Mouse (Mus musculus): ENCODE measurements around the gene Pax3. TPM values are rescaled to one million over a fixed set of nuclear protein-coding genes. Genes with fewer than 3 reads are reported as not detected.
A peak's percentile ranks its signal among the peaks of the same experiment; 100 is the strongest.

Gene Pax3
- polyA plus RNA-seq, 1 experiment from 2014 or later, result 49.2 TPM

- Histone ChIP-seq H3K27ac (ENCODE audit: low read depth, low read length) (peak overlapping the region; percentile 18; the same call in 1 of the 2 replicates), H3K4me1 (replicated peaks; ENCODE audit: control insufficient read depth, insufficient read depth, low read length) (peaks cover 5% of the 10 kb centered on the region; the same call in 1 of the 2 replicates), H3K27me3 (ENCODE audit: control insufficient read depth, insufficient read depth, low read length) (peaks cover 24% of the 10 kb centered on the region), H3K36me3 (ENCODE audit: control insufficient read depth, insufficient read depth, low read length) (no peaks in the 10 kb centered on the region), H3K9me3 (ENCODE audit: control insufficient read depth, low read length) (no peaks in the 10 kb centered on the region), H3K9ac (ENCODE audit: low read depth, low read length) (no peak overlapping the region), H3K4me3 (ENCODE audit: low read depth, low read length) (no peak overlapping the region), H3K4me2 (replicated peaks; ENCODE audit: low read depth, low read length) (no peak overlapping the region)
- DNase-seq (ENCODE audit: low spot score) (no peak), ATAC-seq (ENCODE audit: low FRiP score) (no peak)
- 27% methylated on average over 6 of the region's 6 CpGs for WGBS
Measured at GRCm38 (mm10) chr1:78142912-78143311, 54.0 kb downstream of the Pax3 start.

GRCm38 (mm10) chr1:78141741-78142501, 55.0 kb downstream of the Pax3 start:
- Histone ChIP-seq H3K27ac (ENCODE audit: low read depth, low read length) (no peak overlapping the region; the same call in 1 of the 2 replicates), H3K27me3 (ENCODE audit: control insufficient read depth, insufficient read depth, low read length) (peaks cover 27% of the 10 kb centered on the region), H3K36me3 (ENCODE audit: control insufficient read depth, insufficient read depth, low read length) (no peaks in the 10 kb centered on the region), H3K9me3 (ENCODE audit: control insufficient read depth, low read length) (no peaks in the 10 kb centered on the region), H3K4me3 (ENCODE audit: low read depth, low read length) (no peak overlapping the region), H3K4me1 (replicated peaks; ENCODE audit: control insufficient read depth, insufficient read depth, low read length) (peaks cover 5% of the 10 kb centered on the region; the same call in 1 of the 2 replicates), H3K9ac (ENCODE audit: low read depth, low read length) (no peak overlapping the region), H3K4me2 (replicated peaks; ENCODE audit: low read depth, low read length) (no peak overlapping the region)
- DNase-seq (ENCODE audit: low spot score) (peak; percentile 74), ATAC-seq (ENCODE audit: low FRiP score) (peak; percentile 70)
- 10% methylated on average over 9 of the region's 9 CpGs for WGBS

DNA sequence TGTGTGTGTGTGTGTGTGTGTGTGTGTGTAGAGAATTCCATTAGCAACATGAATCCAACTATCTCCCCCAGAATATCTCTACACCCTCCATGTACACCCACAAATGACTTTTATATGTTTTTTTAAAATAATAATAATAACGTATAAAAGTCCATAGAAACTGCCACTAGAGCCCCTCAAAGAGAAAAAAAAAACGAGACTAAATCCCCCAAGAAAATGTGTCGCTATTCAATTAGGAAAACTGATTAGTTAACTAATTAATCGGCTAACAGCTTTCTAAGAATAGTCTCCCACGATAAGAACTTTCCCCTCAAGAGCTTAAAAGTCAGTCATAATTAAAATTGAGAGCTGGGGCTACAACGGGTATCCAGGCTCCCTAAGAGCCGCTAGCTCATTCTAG, 55.6 kb downstream of the Pax3 start:
- Histone ChIP-seq H3K27ac (ENCODE audit: low read depth, low read length) (no peak overlapping the region; the same call in 1 of the 2 replicates), H3K4me2 (replicated peaks; ENCODE audit: low read depth, low read length) (no peak overlapping the region)
- WGBS, result 8% methylated on average over 7 of the region's 7 CpGs

DNA sequence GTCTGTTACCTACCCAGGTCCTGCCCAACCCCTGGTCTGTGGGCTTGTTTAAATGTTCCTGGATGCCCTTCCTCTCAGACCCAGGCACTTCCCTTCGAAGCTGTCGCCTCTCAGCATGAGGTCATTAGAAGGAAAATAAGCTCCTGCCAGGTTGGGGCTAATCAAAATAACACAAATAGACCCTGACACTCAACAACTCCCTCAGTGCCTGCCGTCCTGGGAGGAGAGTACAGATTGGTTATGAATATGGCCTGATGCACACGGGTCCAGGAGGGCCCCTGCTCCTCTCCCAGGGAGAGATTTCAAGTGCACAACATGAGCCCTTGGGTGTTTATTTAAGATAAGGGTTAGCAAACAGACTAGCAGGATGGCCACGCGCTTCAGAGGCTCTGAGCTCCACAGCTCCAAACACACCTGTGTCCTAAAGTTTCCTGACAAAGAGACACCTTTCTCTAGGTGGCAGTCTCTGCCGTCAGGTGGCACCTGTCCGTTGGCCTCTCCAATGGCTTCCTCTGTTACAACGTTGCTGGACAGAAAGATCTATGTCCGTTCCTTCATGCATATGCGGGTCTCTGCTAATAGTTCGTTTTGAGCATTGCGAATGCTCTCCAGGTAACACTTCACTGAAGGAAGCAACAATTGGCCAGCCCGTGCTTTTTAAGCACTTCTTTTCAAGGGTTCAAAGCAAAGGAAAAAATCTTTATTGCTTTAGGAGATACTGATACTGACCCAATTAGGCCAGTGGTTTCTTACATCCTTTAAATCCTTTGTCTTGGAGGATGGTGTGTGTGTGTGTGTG, 56.2 kb downstream of the Pax3 start:
- Histone ChIP-seq H3K36me3 (ENCODE audit: control insufficient read depth, insufficient read depth, low read length) (no peaks in the 10 kb centered on the region), H3K4me2 (replicated peaks; ENCODE audit: low read depth, low read length) (no peak overlapping the region), H3K9ac (ENCODE audit: low read depth, low read length) (no peak overlapping the region), H3K9me3 (ENCODE audit: control insufficient read depth, low read length) (no peaks in the 10 kb centered on the region), H3K4me3 (ENCODE audit: low read depth, low read length) (no peak overlapping the region), H3K27ac (ENCODE audit: low read depth, low read length) (peak overlapping the region; percentile 24; the same call in 1 of the 2 replicates), H3K4me1 (replicated peaks; ENCODE audit: control insufficient read depth, insufficient read depth, low read length) (peaks cover 5% of the 10 kb centered on the region; the same call in 1 of the 2 replicates), H3K27me3 (ENCODE audit: control insufficient read depth, insufficient read depth, low read length) (peaks cover 24% of the 10 kb centered on the region)
- DNase-seq (ENCODE audit: low spot score) (peak; percentile 71), ATAC-seq (ENCODE audit: low FRiP score) (peak; percentile 44)
- 2% methylated on average over 14 of the region's 14 CpGs for WGBS

More for the DNA sequence above, 55.6 kb downstream of the Pax3 start:
- peaks cover 23% of the 10 kb centered on the region for H3K27me3 ChIP-seq (ENCODE audit: control insufficient read depth, insufficient read depth, low read length)
- no peak overlapping the region for H3K4me3 ChIP-seq (ENCODE audit: low read depth, low read length)
- H3K9ac ChIP-seq (ENCODE audit: low read depth, low read length), result no peak overlapping the region
- H3K36me3 ChIP-seq (ENCODE audit: control insufficient read depth, insufficient read depth, low read length), result no peaks in the 10 kb centered on the region
- no peak for DNase-seq (ENCODE audit: low spot score)
- H3K4me1 ChIP-seq (replicated peaks; ENCODE audit: control insufficient read depth, insufficient read depth, low read length), result peaks cover 5% of the 10 kb centered on the region; the same call in 1 of the 2 replicates
- H3K9me3 ChIP-seq (ENCODE audit: control insufficient read depth, low read length), result no peaks in the 10 kb centered on the region
- ATAC-seq (ENCODE audit: low FRiP score), result no peak

DNA sequence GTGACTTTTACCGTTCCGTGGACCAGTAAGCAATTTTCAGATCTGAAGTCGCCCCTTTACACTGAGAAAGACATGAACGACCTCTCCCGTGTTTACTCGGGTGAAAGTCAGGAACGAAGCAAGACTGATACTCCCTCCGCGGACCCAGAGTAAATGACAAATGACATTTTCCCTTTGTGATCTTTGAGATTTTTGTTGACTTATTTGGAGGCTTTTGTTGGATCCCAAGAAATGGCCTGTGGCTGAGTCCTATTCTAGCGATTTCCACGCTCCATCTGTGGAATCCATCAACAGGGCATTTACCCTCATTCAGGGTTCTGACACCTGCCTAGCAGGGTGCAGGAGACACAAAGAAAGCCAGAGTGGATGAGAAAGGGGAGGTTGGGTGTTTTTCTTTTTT, 57.6 kb downstream of the Pax3 start:
- H3K27ac ChIP-seq (ENCODE audit: low read depth, low read length), result peak overlapping the region; percentile 61
- peaks cover 26% of the 10 kb centered on the region for H3K27me3 ChIP-seq (ENCODE audit: control insufficient read depth, insufficient read depth, low read length)
- H3K36me3 ChIP-seq (ENCODE audit: control insufficient read depth, insufficient read depth, low read length), result no peaks in the 10 kb centered on the region
- H3K9ac ChIP-seq (ENCODE audit: low read depth, low read length), result no peak overlapping the region
- H3K4me1 ChIP-seq (replicated peaks; ENCODE audit: control insufficient read depth, insufficient read depth, low read length), result peaks cover 5% of the 10 kb centered on the region; the same call in 1 of the 2 replicates
- H3K4me2 ChIP-seq (replicated peaks; ENCODE audit: low read depth, low read length), result no peak overlapping the region; the same call in 1 of the 2 replicates
- 0% methylated on average over 11 of the region's 11 CpGs for WGBS
- H3K4me3 ChIP-seq (ENCODE audit: low read depth, low read length), result no peak overlapping the region
- ATAC-seq (ENCODE audit: low FRiP score), result peak; percentile 87
- H3K9me3 ChIP-seq (ENCODE audit: control insufficient read depth, low read length), result no peaks in the 10 kb centered on the region
- DNase-seq (ENCODE audit: low spot score), result peak; percentile 64

DNA sequence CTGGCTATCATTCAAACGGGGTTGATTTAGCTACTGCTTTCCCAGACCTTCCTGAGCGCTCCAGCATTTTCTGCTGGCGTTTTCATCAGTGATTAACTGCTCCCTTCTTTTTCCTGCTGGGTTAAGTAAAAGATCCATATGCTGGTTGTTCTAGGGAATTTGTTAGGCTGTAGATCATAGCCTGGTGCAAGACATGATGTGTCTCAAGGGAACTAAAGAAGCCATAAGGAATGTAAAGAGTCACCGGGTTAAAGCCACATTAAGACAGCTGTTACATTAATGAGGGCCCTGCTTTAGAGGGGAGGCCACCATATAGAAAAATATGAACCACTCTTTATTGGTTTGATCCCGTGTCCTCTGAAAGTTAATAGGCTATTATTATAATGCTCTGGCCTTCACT, 67.7 kb downstream of the Pax3 start:
- ATAC-seq (ENCODE audit: low FRiP score), result no peak
- WGBS, result 41% methylated on average over 5 of the region's 5 CpGs
- H3K9me3 ChIP-seq (ENCODE audit: control insufficient read depth, low read length), result no peaks in the 10 kb centered on the region

GRCm38 (mm10) chr1:78119899-78120560, 76.9 kb downstream of the Pax3 start:
- 21% methylated on average over 10 of the region's 10 CpGs for WGBS
- no peak overlapping the region for H3K27ac ChIP-seq (ENCODE audit: low read depth, low read length)

More for the DNA sequence above, 67.7 kb downstream of the Pax3 start:
- Histone ChIP-seq H3K36me3 (ENCODE audit: control insufficient read depth, insufficient read depth, low read length) (0 out of 2 replicates have a peak, but pooled peaks cover 2% of the 10 kb centered on the region), H3K4me2 (replicated peaks; ENCODE audit: low read depth, low read length) (no peak overlapping the region), H3K27me3 (ENCODE audit: control insufficient read depth, insufficient read depth, low read length) (peaks cover 12% of the 10 kb centered on the region), H3K9ac (ENCODE audit: low read depth, low read length) (no peak overlapping the region), H3K27ac (ENCODE audit: low read depth, low read length) (no peak overlapping the region), H3K4me1 (replicated peaks; ENCODE audit: control insufficient read depth, insufficient read depth, low read length) (no peaks in the 10 kb centered on the region), H3K4me3 (ENCODE audit: low read depth, low read length) (no peak overlapping the region)
- no peak for DNase-seq (ENCODE audit: low spot score)

DNA sequence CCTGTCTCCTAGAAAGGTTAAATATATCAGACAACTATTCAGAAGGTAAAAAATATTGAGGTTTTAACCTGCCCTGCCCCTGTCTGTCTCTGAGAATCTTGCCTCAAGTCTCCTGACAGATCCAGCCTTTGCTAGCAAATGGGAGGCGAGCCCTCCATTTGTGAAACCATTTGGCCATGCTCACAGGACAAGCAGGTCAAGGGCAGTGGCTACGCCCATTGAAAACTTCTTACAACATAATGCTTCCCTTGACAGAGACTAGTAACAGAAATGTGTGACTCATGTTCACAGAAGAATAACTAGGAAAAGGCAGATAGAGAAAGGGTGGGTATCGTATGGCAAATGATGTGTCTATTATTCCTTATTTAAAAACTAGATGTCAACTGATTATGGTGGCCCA, 80.9 kb downstream of the Pax3 start:
- WGBS, result 75% methylated on average over 3 of the region's 3 CpGs
- Histone ChIP-seq H3K27me3 (ENCODE audit: control insufficient read depth, insufficient read depth, low read length) (no peaks in the 10 kb centered on the region), H3K4me1 (replicated peaks; ENCODE audit: control insufficient read depth, insufficient read depth, low read length) (0 out of 2 replicates have a peak, but pooled peaks cover 2% of the 10 kb centered on the region), H3K4me3 (ENCODE audit: low read depth, low read length) (no peak overlapping the region), H3K9me3 (ENCODE audit: control insufficient read depth, low read length) (no peaks in the 10 kb centered on the region), H3K4me2 (replicated peaks; ENCODE audit: low read depth, low read length) (no peak overlapping the region), H3K27ac (ENCODE audit: low read depth, low read length) (no peak overlapping the region), H3K9ac (ENCODE audit: low read depth, low read length) (no peak overlapping the region), H3K36me3 (ENCODE audit: control insufficient read depth, insufficient read depth, low read length) (no peaks in the 10 kb centered on the region)
- DNase-seq (ENCODE audit: low spot score) (no peak), ATAC-seq (ENCODE audit: low FRiP score) (no peak)

More at GRCm38 (mm10) chr1:78119899-78120560, 76.9 kb downstream of the Pax3 start:
- Histone ChIP-seq H3K4me2 (replicated peaks; ENCODE audit: low read depth, low read length) (no peak overlapping the region), H3K4me1 (replicated peaks; ENCODE audit: control insufficient read depth, insufficient read depth, low read length) (no peaks in the 10 kb centered on the region), H3K9me3 (ENCODE audit: control insufficient read depth, low read length) (no peaks in the 10 kb centered on the region), H3K4me3 (ENCODE audit: low read depth, low read length) (no peak overlapping the region), H3K27me3 (ENCODE audit: control insufficient read depth, insufficient read depth, low read length) (no peaks in the 10 kb centered on the region), H3K9ac (ENCODE audit: low read depth, low read length) (no peak overlapping the region), H3K36me3 (ENCODE audit: control insufficient read depth, insufficient read depth, low read length) (no peaks in the 10 kb centered on the region)
- ATAC-seq (ENCODE audit: low FRiP score) (no peak), DNase-seq (ENCODE audit: low spot score) (no peak)

Data from hindbrain, embryonic 11.5 days (tissue).